Mouse (Mus musculus) ovary, postnatal 14 days (tissue): ENCODE data around the gene Pigv.
"Not testable (repeated sequence)": the region's sequence is repeated elsewhere in the genome, so short reads cannot be mapped to it uniquely, and the experiment has no call there.

Experiments
- DNase-seq: peaks from one replicate; pipeline ENCODE4 v3.0.0; 2022; ENCODE audit warnings: low spot score

The Pigv gene

DNA sequence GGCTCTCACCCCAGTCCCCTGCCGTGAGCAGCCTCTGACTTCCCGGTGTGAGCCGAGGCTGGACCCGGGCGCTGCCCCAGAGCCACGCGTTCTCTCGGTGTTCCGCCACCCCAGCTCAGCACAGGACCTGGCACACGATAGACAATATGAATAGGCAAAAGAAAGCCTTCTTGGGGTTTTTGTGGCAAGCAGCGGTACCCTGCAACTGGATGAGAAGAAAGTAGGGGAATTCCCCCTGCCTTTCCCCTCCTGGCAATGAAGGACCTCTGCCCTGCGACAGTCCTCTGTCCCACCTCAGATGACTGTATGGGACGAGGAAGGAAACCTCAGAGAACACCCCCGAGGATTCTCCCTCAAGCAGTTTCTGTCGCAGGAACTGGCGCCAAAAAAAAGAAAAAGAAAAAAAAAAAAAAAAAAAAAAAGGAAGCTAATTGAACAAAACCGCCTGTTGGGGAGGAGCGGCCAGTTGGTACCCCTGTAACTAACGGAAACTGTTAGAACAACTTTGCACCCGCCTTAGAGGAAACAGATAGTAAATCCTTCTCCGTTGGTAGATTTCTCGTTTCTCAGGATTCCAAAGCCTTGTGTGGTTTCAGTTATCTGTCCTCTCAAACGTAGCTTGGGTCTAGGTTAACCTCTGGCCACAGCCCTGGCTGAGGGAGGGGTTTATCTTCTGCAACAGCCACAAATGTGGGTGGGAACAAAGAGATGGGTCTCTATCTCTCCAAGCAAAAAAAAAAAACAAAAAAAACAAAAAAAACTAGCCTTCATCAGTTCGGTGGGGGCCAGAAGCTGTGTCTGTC, 599 bp upstream of the Pigv start:
- no peak for DNase-seq

GRCm38 (mm10) chr4:133671184-133671880, 1.1 kb downstream of the Pigv start:
- peak; percentile 73 for DNase-seq

DNA sequence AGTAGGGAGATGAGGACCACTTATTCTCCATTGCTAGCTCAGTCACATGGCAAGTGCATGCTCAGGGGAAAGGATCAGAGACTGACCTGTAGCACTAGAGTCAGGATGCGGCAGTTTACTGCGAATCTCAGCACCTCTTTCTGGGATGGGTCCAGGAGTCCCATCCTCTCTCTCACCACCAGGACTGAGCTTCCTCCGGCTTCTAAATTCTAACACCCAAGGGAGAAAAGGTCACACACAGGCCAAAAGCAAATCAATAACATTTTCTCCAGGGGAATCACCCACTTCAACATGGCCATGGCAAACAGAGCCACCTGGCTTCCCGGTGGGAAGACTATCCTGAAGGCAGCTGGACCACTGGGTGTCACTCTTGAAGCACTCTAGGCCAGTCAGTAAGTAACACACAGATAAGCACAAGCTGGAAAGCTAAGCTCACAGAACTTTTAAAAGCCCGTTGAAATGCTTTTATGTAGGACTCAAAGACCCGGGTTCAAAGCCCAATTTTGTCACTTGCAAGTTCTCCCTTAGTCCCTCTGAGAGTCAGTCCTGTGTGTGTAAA, 2.7 kb downstream of the Pigv start:
- no peak for DNase-seq

DNA sequence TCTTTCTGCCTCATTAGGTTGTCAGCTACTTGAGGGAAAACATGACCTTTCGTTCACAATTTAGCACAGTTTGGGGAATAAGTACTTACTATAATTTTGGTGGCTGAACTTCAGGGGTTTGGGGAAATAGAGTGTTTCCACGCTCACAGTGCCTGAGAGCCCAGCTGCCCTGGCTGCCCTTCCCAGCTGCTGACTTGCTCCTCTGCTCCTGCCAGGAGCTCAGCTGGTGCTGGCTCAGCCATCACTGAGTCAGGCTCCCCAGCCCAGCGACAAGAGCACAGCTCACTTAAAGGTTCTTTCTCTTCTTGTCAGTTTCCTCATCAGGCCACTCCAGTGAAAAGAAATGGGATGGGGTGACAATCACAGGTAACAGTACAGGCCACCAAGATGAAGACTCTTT, 3.9 kb downstream of the Pigv start:
- no peak for DNase-seq

- DNase-seq, result no peak
Observed at GRCm38 (mm10) chr4:133666199-133666598, 6.2 kb downstream of the Pigv start.

- no peak for DNase-seq
Observed at GRCm38 (mm10) chr4:133665118-133665517, 7.3 kb downstream of the Pigv start.

DNA sequence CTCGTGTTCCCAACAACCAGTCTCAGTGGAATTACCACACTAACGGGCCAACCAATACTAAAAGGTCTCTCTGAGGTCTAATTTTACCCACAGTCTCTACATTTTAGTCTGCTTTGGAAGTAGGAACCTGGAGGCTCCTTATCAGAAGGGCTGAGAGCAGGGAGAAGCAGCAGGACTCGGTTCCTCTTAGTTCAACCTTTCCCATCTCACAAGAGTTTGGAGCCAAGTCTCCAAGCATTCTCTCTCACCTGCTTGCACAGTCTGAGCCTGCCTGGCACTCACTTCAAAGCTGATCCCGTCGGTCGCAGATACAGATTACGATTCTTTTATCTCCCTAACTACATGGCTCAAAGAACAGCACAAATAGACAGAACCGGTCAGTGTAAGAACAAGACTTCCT, 9.5 kb downstream of the Pigv start:
- no peak for DNase-seq

DNA sequence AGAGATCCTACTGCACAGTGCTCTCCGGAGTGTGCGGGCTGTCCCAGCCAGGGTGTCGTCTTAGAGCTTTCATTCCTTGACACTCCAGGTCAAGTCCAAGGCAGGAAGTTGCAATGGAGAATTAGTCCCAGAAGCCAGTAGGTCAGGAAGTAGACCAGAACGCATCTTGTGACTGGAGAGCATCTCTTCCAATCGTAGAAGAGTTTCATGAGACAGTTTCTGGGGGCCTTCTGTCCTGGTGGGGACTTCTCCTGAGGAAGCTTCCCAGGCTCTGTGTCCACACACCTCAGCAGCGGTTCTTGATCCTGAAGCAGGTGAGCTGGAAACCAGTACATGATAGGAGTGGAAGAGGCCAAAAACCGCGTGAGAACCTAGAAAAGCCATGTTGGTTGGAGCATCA, 10.0 kb downstream of the Pigv start:
- DNase-seq, result no peak

DNA sequence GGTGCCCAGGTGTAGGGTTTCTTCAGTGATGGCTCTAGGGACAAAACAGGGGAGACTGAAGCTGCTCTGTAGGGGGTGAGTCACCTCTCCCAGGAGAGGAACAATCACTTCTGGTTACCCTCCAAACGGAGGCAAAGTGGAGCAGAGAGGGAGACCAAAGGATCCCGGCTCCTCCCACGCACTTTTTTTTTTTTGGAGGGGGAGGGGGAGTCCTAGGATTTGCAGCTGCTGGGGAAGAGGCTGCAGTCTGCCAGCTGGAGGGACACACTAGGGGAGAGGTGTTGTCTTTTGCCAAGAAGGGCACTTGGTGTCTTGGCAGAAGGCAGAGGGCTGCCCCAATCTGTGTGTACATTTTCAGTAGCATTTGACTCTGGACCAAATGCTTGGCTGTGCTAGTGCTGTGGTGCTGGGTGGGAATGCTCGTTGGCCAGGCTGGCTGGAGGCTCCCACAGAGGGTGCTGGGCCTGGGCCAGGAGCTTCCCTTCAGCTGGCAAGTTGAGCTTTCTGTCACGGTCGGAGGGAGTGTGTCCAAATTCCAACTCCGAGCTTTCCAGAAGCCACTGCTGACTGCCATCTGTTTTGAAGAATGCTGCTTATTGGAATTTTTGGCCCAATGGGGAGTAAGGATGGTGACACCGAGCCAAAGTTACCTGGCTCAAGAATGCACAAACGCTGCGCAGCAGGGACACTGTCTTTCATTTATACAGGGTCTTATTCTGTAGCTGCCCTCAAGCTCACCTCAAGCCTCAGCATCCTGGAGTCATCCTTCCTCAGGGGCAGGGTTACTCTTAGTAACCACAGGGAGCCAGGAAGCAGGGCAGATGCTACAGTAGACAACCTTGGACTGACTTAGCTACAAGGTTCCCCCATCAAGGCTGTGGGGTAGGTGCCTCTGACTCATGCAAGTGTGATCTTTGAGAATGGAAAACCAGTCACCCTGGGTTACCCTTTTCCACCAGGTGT, 12.0 kb downstream of the Pigv start:
- DNase-seq, result peak; percentile 80

- DNase-seq, result no peak
Observed at GRCm38 (mm10) chr4:133659497-133660192, 12.8 kb downstream of the Pigv start.

- no peak for DNase-seq
Observed at GRCm38 (mm10) chr4:133658729-133659128, 13.7 kb downstream of the Pigv start.

- DNase-seq, result no peak
Observed at GRCm38 (mm10) chr4:133657829-133658458, 14.5 kb downstream of the Pigv start.

DNA sequence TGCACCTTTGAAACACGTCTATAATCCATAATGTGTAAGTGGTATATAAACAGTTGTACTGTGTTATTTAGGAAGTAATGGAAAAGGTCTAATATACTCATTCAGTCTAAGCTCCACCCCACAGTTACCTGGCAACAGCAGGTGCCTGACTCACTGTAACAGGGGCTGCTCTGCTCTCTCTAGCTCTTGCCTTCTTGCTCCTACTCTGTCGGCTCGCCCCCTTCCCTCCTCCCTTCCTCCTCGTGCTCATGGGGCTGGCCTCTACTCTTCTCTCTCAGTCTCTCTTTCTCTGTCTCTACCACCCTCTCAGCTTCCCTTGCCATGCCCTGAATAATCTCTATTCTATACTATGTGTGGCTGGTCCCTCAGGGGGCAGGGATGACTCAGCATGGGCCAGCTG, 15.4 kb downstream of the Pigv start:
- no peak for DNase-seq

DNA sequence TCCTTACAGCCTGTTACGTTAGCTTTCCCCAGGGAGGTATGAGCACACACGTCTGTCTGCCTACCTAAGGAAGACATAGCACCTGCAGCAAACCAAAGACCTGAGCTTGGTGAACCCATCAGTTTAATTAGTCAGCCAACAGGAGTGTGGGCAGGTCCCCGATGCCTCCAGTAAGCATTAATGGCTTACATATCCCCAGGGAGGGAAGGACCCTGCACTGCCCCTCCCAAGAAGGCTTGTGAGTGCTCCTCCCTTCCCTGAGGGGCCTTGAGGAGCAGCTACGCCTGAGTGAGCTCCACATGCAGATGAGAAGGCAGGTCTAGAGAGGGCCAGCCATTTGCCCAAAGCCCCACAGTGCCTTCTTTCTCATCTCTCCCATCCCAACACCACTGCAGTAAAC, 16.2 kb downstream of the Pigv start:
- DNase-seq, result no peak

DNA sequence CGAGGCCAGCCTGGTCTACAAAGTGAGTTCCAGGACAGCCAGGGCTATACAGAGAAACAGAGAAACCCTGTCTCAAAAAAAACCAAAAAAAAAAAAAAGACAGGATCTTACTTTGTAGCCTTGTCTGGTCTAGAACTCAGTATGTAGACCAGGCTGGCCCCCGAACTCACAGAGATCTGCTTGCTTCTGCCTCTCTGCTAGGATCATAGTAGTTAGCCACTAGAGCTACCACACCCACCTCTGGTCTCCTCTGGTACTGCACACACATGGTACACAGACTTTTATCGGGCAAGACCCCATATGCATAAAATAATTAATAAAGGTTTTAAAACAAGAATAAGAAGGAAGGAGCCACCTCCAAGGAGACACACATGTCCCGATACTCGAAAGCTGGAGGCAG, 18.4 kb downstream of the Pigv start:
- DNase-seq, result not testable (repeated sequence)

DNA sequence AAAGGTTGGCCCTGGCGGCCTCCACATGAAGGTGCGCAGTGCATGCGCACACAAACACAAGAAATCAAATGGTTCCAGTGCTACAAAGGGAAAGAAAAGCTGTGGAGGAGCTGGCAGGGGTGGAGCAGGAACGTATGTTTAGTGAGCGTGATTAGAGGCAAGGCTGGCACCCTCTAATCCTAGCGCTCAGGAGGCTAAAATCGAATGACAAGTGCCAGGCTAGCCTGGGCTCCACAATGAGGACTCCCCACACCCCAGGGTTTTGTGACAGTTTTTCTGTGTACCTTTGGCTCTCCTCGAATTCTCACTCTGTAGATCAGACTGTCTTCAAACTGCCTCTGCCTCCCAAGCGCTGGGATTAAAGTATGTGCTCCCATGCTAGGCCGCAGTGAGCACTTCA, 19.7 kb downstream of the Pigv start:
- no peak for DNase-seq

DNA sequence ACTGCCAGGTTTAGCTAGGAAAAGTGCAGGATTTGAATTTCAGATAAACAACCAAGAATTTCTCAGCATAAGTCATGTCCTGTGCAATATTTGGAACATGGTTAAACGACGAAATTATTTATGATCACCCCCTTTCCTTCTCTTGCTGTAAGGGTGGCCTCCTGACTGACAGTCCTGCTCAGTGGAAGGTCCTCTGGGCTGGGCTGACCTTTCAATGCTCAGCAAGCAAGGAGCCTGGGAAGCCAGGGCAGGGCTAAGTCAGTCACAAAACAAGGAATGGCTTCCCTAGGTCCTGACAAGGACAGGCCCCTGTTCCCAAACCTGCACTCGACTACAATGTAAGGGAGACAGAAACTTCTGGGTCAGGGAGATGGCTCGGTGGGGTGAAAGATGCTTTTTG, 20.5 kb downstream of the Pigv start:
- no peak for DNase-seq

DNA sequence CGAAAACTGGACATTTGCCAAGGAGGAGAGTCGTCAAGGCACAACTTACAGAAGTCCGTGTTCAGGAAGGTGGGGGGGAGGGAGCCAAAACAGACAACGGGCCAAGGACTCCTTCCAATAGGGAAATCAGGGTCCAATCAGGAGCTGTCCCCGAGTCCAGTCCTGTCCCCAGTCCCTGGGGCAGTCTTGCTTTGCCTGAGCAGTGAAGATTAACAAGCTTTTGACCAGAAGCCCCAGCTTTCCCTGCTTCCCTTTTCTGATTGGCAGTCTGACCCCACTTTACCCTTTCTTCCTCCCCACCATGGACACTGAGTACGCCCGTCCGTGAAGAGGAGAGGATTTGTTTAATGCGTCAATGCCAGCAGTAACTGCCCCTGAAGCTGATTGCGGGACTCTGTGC, 21.0 kb downstream of the Pigv start:
- DNase-seq, result no peak

- DNase-seq, result peak; percentile 73
Observed at GRCm38 (mm10) chr4:133649989-133650699, 22.3 kb downstream of the Pigv start, which contains the start of gene Zdhhc18. Gene Zdhhc18 (minus strand): TSS chr4:133650154.

DNA sequence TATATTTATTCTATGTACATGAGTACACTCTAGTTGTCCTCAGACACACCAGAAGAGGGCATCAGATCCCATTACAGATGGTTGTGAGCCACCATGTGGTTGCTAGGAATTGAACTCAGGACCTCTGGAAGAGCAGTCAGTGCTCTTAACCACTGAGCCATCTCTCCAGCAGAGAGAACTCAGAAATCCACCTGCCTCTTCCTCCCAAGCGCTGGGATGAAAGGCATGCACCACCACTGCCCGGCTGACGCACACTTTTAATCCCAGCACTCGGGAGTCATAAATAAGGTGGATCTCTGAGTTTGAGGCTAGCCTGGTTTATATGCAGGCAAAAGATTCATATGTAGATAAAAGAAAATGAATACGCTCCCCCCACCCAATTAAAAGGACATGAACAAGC, 23.0 kb downstream of the Pigv start:
- DNase-seq, result not testable (repeated sequence)
